In the genomic region with DNA sequence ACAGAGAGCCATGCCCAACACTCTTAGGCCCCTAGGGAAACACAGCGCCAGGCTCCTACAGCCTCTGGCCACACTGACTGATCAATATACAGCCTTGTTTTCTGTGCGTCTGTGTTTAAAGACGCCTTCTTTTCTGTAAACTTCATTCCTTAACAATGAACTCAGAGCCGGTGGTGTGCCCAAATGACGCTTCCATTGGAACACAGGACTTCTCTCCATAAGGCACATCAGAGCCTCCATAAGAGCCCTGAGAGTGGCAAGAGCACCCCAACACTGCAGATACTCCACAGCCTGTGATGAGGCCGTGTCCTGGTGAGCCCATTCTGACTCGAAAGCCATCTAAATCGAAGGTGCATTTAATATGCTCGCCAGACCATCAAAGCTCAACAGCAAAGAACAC, we compare ENCODE assay signal across 19 mouse cellular contexts. TPM values are rescaled to one million over a fixed set of nuclear protein-coding genes. Genes with fewer than 3 reads are reported as not detected.
DNase-seq lines count a peak whose midpoint lies in the region; ATAC-seq and TF ChIP-seq lines count a peak whose summit lies in the region.
"Had no signal": no experiment of that assay in that cellular context is flagged by ENCODE, and none has a peak within 500 bp of the region (broad histone marks: within the 10 kb centered on the region; RNA-seq: fewer than 3 reads in every experiment).

No protein-coding gene starts in this region.

- no peak for ATAC-seq in midbrain, embryonic 11.5 days (ENCODE audit: low FRiP score)
- ATAC-seq in midbrain, postnatal 0 days (ENCODE audit: low FRiP score): no peak
- ATAC-seq: activated CD4-positive, CD25-positive, alpha-beta regulatory T cell, adult 4 months; CD4-positive, CD25-positive, alpha-beta regulatory T cell, adult 4 months; Patski had no signal

- no peak overlapping the region for H3K4me2 ChIP-seq in midbrain, embryonic 11.5 days
- no peak overlapping the region for H3K4me2 ChIP-seq in midbrain, postnatal 0 days (ENCODE audit: low read depth, low read length, poor library complexity, severe bottlenecking)

- TF ChIP-seq CTCF in midbrain, postnatal 0 days (IDR thresholded peaks at IDR 0.05): no peak

- H3K36me3 ChIP-seq in heart, embryonic 10.5 days: no peaks in the 10 kb centered on the region
- no peaks in the 10 kb centered on the region for H3K36me3 ChIP-seq in midbrain, embryonic 11.5 days (ENCODE audit: control insufficient read depth, insufficient read depth, low read length)
- no peaks in the 10 kb centered on the region for H3K36me3 ChIP-seq in midbrain, postnatal 0 days (ENCODE audit: insufficient read depth, low read length)
- H3K36me3 ChIP-seq: G1E had no signal

- H3K27ac ChIP-seq in heart, embryonic 10.5 days: no peak overlapping the region
- no peak overlapping the region for H3K27ac ChIP-seq in midbrain, embryonic 11.5 days (ENCODE audit: low read depth, low read length)
- H3K27ac ChIP-seq in midbrain, postnatal 0 days (ENCODE audit: low read depth, low read length): no peak overlapping the region

- no peak overlapping the region for H3K9ac ChIP-seq in midbrain, embryonic 11.5 days (ENCODE audit: low read length)
- no peak overlapping the region for H3K9ac ChIP-seq in midbrain, postnatal 0 days (replicated peaks; ENCODE audit: low read length, poor library complexity, severe bottlenecking)

- H3K4me3 ChIP-seq in heart, embryonic 10.5 days: no peak overlapping the region
- no peak overlapping the region for H3K4me3 ChIP-seq in midbrain, embryonic 11.5 days (ENCODE audit: low read depth, low read length)
- H3K4me3 ChIP-seq in midbrain, postnatal 0 days (ENCODE audit: low read depth, low read length): no peak overlapping the region

- 90% methylated on average over 9 of the region's 9 CpGs for WGBS in heart, embryonic 10.5 days
- WGBS in midbrain, embryonic 11.5 days: 92% methylated on average over 9 of the region's 9 CpGs
- 88% methylated on average over 9 of the region's 9 CpGs for WGBS in midbrain, postnatal 0 days

- H3K27me3 ChIP-seq in heart, embryonic 10.5 days (ENCODE audit: insufficient read depth, poor library complexity, severe bottlenecking): no peaks in the 10 kb centered on the region
- no peaks in the 10 kb centered on the region for H3K27me3 ChIP-seq in midbrain, embryonic 11.5 days (ENCODE audit: control insufficient read depth, insufficient read depth, low read length)
- no peaks in the 10 kb centered on the region for H3K27me3 ChIP-seq in midbrain, postnatal 0 days (ENCODE audit: insufficient read depth, low read length)
- H3K27me3 ChIP-seq: CH12.LX, Patski had no signal

- DNase-seq in heart, adult 11 months: peak; percentile 65
- no peak for DNase-seq in heart, embryonic 10.5 days (ENCODE audit: low spot score)
- DNase-seq in midbrain, embryonic 11.5 days (ENCODE audit: low spot score, missing footprints): peak; percentile 51
- no peak for DNase-seq in midbrain, postnatal 0 days (ENCODE audit: low spot score)
- DNase-seq: adrenal gland, adult 2 months; adrenal gland, adult 8-10 months; adrenal gland, postnatal 10 days; adrenal gland, postnatal 14 days; adrenal gland, postnatal 25 days; adrenal gland, postnatal 36 days; B cell, adult 2 months; cerebellum, adult 11 months; cerebellum, adult 11-12 months; cerebellum, adult 18-20 months had no signal

- no peaks in the 10 kb centered on the region for H3K9me3 ChIP-seq in heart, embryonic 10.5 days
- H3K9me3 ChIP-seq in midbrain, embryonic 11.5 days (ENCODE audit: control insufficient read depth, low read length): no peaks in the 10 kb centered on the region
- no peaks in the 10 kb centered on the region for H3K9me3 ChIP-seq in midbrain, postnatal 0 days (ENCODE audit: low read length)
- H3K9me3 ChIP-seq: G1E had no signal

- peaks cover 4% of the 10 kb centered on the region; the same call in 1 of the 2 replicates for H3K4me1 ChIP-seq in heart, embryonic 10.5 days
- no peaks in the 10 kb centered on the region for H3K4me1 ChIP-seq in midbrain, embryonic 11.5 days (ENCODE audit: control insufficient read depth, insufficient read depth, low read length)
- no peaks in the 10 kb centered on the region for H3K4me1 ChIP-seq in midbrain, postnatal 0 days (ENCODE audit: insufficient read depth, low read length)

RNA-seq across cellular contexts. Expression of a gene that starts 50.8 kb away (rescaled TPM):
- 0.75 and 1.1 TPM in 2 replicates for polyA plus RNA-seq in heart, embryonic 10.5 days (2016; fragmentation: Nextera tagmentation; extraction: Ambion mirVana)
- 1.8 and 2.0 TPM in 2 replicates for polyA plus RNA-seq in midbrain, embryonic 11.5 days (2014; fragmentation: Nextera tagmentation; extraction: Ambion mirVana)
- 20.9 and 21.3 TPM in 2 replicates for total RNA-seq in midbrain, postnatal 0 days (2014; rRNA removed)
- 6.7 and 8.0 TPM in 2 replicates for polyA plus RNA-seq in midbrain, postnatal 0 days (2015; fragmentation: Nextera tagmentation; extraction: Ambion mirVana)

Comparison
In these comparisons a context has a peak if more than half of its experiments do, and no peak if none do; other contexts are left out.
1. DNase-seq: peak in heart, adult 11 months (single experiment) and midbrain, embryonic 11.5 days (single experiment); none in heart, embryonic 10.5 days (single experiment) and midbrain, postnatal 0 days (single experiment).